Mouse (Mus musculus): ENCODE data around the gene Rab6b. TPM values are rescaled to one million over a fixed set of nuclear protein-coding genes. Genes with fewer than 3 reads are reported as not detected.

Gene Rab6b
- polyA plus RNA-seq, 1 experiment from 2014 or later, result 1.0 TPM

- no peak for ATAC-seq (ENCODE audit: insufficient number of reproducible peaks, insufficient read depth, low FRiP score, low read depth)
- Histone ChIP-seq H3K27me3 (ENCODE audit: control insufficient read depth, insufficient read depth, low read length) (no peaks in the 10 kb centered on the region), H3K27ac (replicated peaks in 1 of 2; ENCODE audit: control insufficient read depth in 1 of 2, insufficient read depth in 1 of 2, low read depth in 2 of 2, low read length in 2 of 2) (no peak overlapping the region), H3K36me3 (ENCODE audit: control insufficient read depth, insufficient read depth, low read length) (no peaks in the 10 kb centered on the region), H3K9ac (ENCODE audit: low read length) (no peak overlapping the region), H3K4me1 (ENCODE audit: control insufficient read depth in 2 of 2, insufficient read depth in 2 of 2, low read length in 2 of 2) (peaks cover 25 to 27% of the 10 kb centered on the region in 2 experiments), H3K9me3 (ENCODE audit: control insufficient read depth, low read length) (no peaks in the 10 kb centered on the region), H3K4me3 (ENCODE audit: control insufficient read depth in 1 of 2, insufficient read depth in 1 of 2, low read depth in 1 of 2, low read length in 2 of 2) (no peak overlapping the region), H3K4me2 (ENCODE audit: low read length) (no peak overlapping the region)
- 41% methylated on average over 6 of the region's 6 CpGs for WGBS
Measured at GRCm38 (mm10) chr9:103133493-103134124, 22.0 kb downstream of the Rab6b start.

- no peak overlapping the region for H3K4me2 ChIP-seq (ENCODE audit: low read length)
- WGBS, result 51% methylated on average over 9 of the region's 9 CpGs
- H3K9ac ChIP-seq (ENCODE audit: low read length), result no peak overlapping the region
- 0 out of 2 replicates have a peak, but pooled peaks have one; percentile 22 for ATAC-seq (ENCODE audit: insufficient number of reproducible peaks, insufficient read depth, low FRiP score, low read depth)
- H3K4me3 ChIP-seq (ENCODE audit: control insufficient read depth in 1 of 2, insufficient read depth in 1 of 2, low read depth in 1 of 2, low read length in 2 of 2), result no peak overlapping the region
- H3K27ac ChIP-seq (replicated peaks in 1 of 2; ENCODE audit: control insufficient read depth in 1 of 2, insufficient read depth in 1 of 2, low read depth in 2 of 2, low read length in 2 of 2), result no peak overlapping the region
- peaks cover 28 to 30% of the 10 kb centered on the region in 2 experiments for H3K4me1 ChIP-seq (ENCODE audit: control insufficient read depth in 2 of 2, insufficient read depth in 2 of 2, low read length in 2 of 2)
- no peaks in the 10 kb centered on the region for H3K9me3 ChIP-seq (ENCODE audit: control insufficient read depth, low read length)
- no peaks in the 10 kb centered on the region for H3K27me3 ChIP-seq (ENCODE audit: control insufficient read depth, insufficient read depth, low read length)
- no peaks in the 10 kb centered on the region for H3K36me3 ChIP-seq (ENCODE audit: control insufficient read depth, insufficient read depth, low read length)
Measured at GRCm38 (mm10) chr9:103134450-103135030, 23.0 kb downstream of the Rab6b start.

GRCm38 (mm10) chr9:103139481-103139880, 27.9 kb downstream of the Rab6b start:
- Histone ChIP-seq H3K27ac (replicated peaks in 1 of 2; ENCODE audit: control insufficient read depth in 1 of 2, insufficient read depth in 1 of 2, low read depth in 2 of 2, low read length in 2 of 2) (no peak overlapping the region), H3K36me3 (ENCODE audit: control insufficient read depth, insufficient read depth, low read length) (no peaks in the 10 kb centered on the region), H3K9me3 (ENCODE audit: control insufficient read depth, low read length) (no peaks in the 10 kb centered on the region), H3K4me1 (ENCODE audit: control insufficient read depth in 2 of 2, insufficient read depth in 2 of 2, low read length in 2 of 2) (peaks cover 25 to 26% of the 10 kb centered on the region in 2 experiments), H3K27me3 (ENCODE audit: control insufficient read depth, insufficient read depth, low read length) (no peaks in the 10 kb centered on the region), H3K4me3 (ENCODE audit: control insufficient read depth in 1 of 2, insufficient read depth in 1 of 2, low read depth in 1 of 2, low read length in 2 of 2) (no peak overlapping the region), H3K4me2 (ENCODE audit: low read length) (no peak overlapping the region), H3K9ac (ENCODE audit: low read length) (no peak overlapping the region)
- ATAC-seq (ENCODE audit: insufficient number of reproducible peaks, insufficient read depth, low FRiP score, low read depth), result no peak
- 64% methylated on average over 6 of the region's 6 CpGs for WGBS

DNA sequence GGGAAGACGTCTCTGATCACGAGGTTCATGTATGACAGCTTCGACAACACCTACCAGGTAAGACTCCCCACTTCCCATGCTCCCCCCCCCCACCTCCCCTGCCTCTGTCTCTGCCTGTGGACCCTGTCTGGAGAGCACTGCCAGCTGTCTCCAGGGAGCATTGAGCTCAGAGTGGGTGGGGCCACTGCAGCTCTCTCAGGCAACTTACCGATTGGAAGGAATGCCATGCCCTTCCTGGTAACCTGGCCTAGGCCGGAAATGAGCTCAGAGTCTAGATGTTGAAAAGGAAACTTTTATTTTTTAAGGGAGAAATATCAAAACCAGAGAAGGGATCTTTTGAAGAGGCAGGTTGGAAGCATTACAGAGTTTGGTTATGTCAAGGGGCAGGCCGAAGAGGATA, 28.8 kb downstream of the Rab6b start:
- H3K36me3 ChIP-seq (ENCODE audit: control insufficient read depth, insufficient read depth, low read length), result no peaks in the 10 kb centered on the region
- no peak for ATAC-seq (ENCODE audit: insufficient number of reproducible peaks, insufficient read depth, low FRiP score, low read depth)
- WGBS, result 73% methylated on average over 6 of the region's 6 CpGs
- H3K4me1 ChIP-seq (ENCODE audit: control insufficient read depth in 2 of 2, insufficient read depth in 2 of 2, low read length in 2 of 2), result peaks cover 26 to 27% of the 10 kb centered on the region in 2 experiments
- H3K4me3 ChIP-seq (ENCODE audit: control insufficient read depth in 1 of 2, insufficient read depth in 1 of 2, low read depth in 1 of 2, low read length in 2 of 2), result no peak overlapping the region
- H3K4me2 ChIP-seq (ENCODE audit: low read length), result no peak overlapping the region
- no peak overlapping the region for H3K27ac ChIP-seq (replicated peaks in 1 of 2; ENCODE audit: control insufficient read depth in 1 of 2, insufficient read depth in 1 of 2, low read depth in 2 of 2, low read length in 2 of 2)
- H3K9ac ChIP-seq (ENCODE audit: low read length), result no peak overlapping the region
- no peaks in the 10 kb centered on the region for H3K9me3 ChIP-seq (ENCODE audit: control insufficient read depth, low read length)
- H3K27me3 ChIP-seq (ENCODE audit: control insufficient read depth, insufficient read depth, low read length), result no peaks in the 10 kb centered on the region

DNA sequence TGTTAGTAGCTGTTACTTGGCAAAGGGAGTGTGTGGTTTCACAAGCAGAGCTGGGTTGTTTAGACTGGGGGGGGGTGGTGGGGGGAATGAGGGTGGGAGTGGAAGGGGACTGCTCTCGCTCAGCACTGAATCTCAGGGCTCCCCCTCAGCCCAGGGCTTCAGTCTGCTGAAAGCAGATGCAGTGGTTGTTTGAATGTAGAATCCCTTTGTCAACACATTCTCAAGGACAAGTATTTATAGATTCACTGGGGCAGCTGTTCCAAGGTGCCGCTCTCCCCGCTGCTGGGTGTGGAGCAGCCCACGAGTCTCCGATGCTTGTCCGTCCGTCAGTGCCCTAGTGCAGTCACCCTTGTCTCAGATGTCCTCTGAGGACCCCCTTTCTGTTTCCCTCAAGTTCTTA, 29.7 kb downstream of the Rab6b start:
- H3K4me2 ChIP-seq (ENCODE audit: low read length), result no peak overlapping the region
- peak overlapping the region in 1 of 2 experiments; percentile 65; a peak in 3 of 4 replicates for H3K27ac ChIP-seq (replicated peaks in 1 of 2; ENCODE audit: control insufficient read depth in 1 of 2, insufficient read depth in 1 of 2, low read depth in 2 of 2, low read length in 2 of 2)
- H3K36me3 ChIP-seq (ENCODE audit: control insufficient read depth, insufficient read depth, low read length), result no peaks in the 10 kb centered on the region
- no peaks in the 10 kb centered on the region for H3K9me3 ChIP-seq (ENCODE audit: control insufficient read depth, low read length)
- no peak; the same call in 1 of the 2 replicates for ATAC-seq (ENCODE audit: insufficient number of reproducible peaks, insufficient read depth, low FRiP score, low read depth)
- no peaks in the 10 kb centered on the region for H3K27me3 ChIP-seq (ENCODE audit: control insufficient read depth, insufficient read depth, low read length)
- 20% methylated on average over 7 of the region's 7 CpGs for WGBS
- no peak overlapping the region for H3K4me3 ChIP-seq (ENCODE audit: control insufficient read depth in 1 of 2, insufficient read depth in 1 of 2, low read depth in 1 of 2, low read length in 2 of 2)
- H3K4me1 ChIP-seq (ENCODE audit: control insufficient read depth in 2 of 2, insufficient read depth in 2 of 2, low read length in 2 of 2), result peaks cover 26 to 27% of the 10 kb centered on the region in 2 experiments
- H3K9ac ChIP-seq (ENCODE audit: low read length), result no peak overlapping the region

GRCm38 (mm10) chr9:103143881-103144280, 32.3 kb downstream of the Rab6b start:
- Histone ChIP-seq H3K4me3 (ENCODE audit: control insufficient read depth in 1 of 2, insufficient read depth in 1 of 2, low read depth in 1 of 2, low read length in 2 of 2) (no peak overlapping the region), H3K36me3 (ENCODE audit: control insufficient read depth, insufficient read depth, low read length) (no peaks in the 10 kb centered on the region), H3K4me1 (ENCODE audit: control insufficient read depth in 2 of 2, insufficient read depth in 2 of 2, low read length in 2 of 2) (peaks cover 13 to 16% of the 10 kb centered on the region in 2 experiments), H3K27me3 (ENCODE audit: control insufficient read depth, insufficient read depth, low read length) (no peaks in the 10 kb centered on the region), H3K27ac (replicated peaks in 1 of 2; ENCODE audit: control insufficient read depth in 1 of 2, insufficient read depth in 1 of 2, low read depth in 2 of 2, low read length in 2 of 2) (no peak overlapping the region), H3K9me3 (ENCODE audit: control insufficient read depth, low read length) (no peaks in the 10 kb centered on the region), H3K4me2 (ENCODE audit: low read length) (no peak overlapping the region), H3K9ac (ENCODE audit: low read length) (no peak overlapping the region)
- 49% methylated on average over 4 of the region's 4 CpGs for WGBS
- no peak for ATAC-seq (ENCODE audit: insufficient number of reproducible peaks, insufficient read depth, low FRiP score, low read depth)

DNA sequence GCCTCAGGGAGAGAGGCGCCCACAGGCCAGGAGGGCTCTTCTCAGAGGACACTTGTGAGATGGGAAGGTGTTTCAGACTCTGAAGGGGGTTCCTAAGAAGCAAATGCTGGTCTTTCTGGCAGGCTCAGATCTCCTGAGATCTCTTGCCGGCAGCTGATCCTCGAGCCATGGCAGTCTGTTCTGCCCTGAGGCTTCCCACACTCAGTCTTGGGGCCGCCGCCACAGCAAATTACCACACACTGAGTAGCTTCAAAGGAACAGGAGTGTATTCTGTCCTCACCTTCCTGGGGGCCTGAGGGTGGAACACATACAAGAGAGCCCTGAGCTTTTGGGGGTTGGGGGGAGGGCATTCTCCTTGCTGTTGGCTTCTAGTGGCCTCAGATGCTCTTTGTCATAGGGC, 33.8 kb downstream of the Rab6b start:
- Histone ChIP-seq H3K36me3 (ENCODE audit: control insufficient read depth, insufficient read depth, low read length) (no peaks in the 10 kb centered on the region), H3K4me3 (ENCODE audit: control insufficient read depth in 1 of 2, insufficient read depth in 1 of 2, low read depth in 1 of 2, low read length in 2 of 2) (no peak overlapping the region), H3K9me3 (ENCODE audit: control insufficient read depth, low read length) (no peaks in the 10 kb centered on the region), H3K27ac (replicated peaks in 1 of 2; ENCODE audit: control insufficient read depth in 1 of 2, insufficient read depth in 1 of 2, low read depth in 2 of 2, low read length in 2 of 2) (no peak overlapping the region), H3K4me1 (ENCODE audit: control insufficient read depth in 2 of 2, insufficient read depth in 2 of 2, low read length in 2 of 2) (peaks cover 10 to 14% of the 10 kb centered on the region in 2 experiments), H3K9ac (ENCODE audit: low read length) (no peak overlapping the region), H3K4me2 (ENCODE audit: low read length) (no peak overlapping the region), H3K27me3 (ENCODE audit: control insufficient read depth, insufficient read depth, low read length) (no peaks in the 10 kb centered on the region)
- 53% methylated on average over 5 of the region's 5 CpGs for WGBS
- ATAC-seq (ENCODE audit: insufficient number of reproducible peaks, insufficient read depth, low FRiP score, low read depth), result no peak

Data from heart, embryonic 14.5 days (tissue).